Mouse (Mus musculus) hindbrain, embryonic 13.5 days (tissue): ENCODE results near the gene Fthl17a. TPM values are rescaled to one million over a fixed set of nuclear protein-coding genes. Genes with fewer than 3 reads are reported as not detected.

ENCODE experiments used
- ATAC-seq: fragments of 200-750 bp; cut with Nextera tagmentation; 2 replicates; pipeline ENCODE4 v1.8.0; 2017; ENCODE audit warnings: moderate TSS enrichment; ENCODE audit not compliant: low FRiP score
- H3K27ac ChIP-seq: fragments of 300-500 bp; sonication (generic); 2 replicates; pipeline ENCODE4 v1.5.1; 2015; ENCODE audit warnings: inconsistent platforms, mild to moderate bottlenecking, moderate library complexity
- H3K27me3 ChIP-seq: fragments of 300-500 bp; sonication (generic); 2 replicates; pipeline ENCODE4 v1.6.1; 2015; ENCODE audit warnings: mild to moderate bottlenecking, inconsistent platforms
- H3K36me3 ChIP-seq: fragments of 300-500 bp; sonication (generic); 2 replicates; pipeline ENCODE4 v1.6.1; 2015; ENCODE audit warnings: mild to moderate bottlenecking, inconsistent platforms
- H3K4me1 ChIP-seq: fragments of 300-500 bp; sonication (generic); replicated peaks from 2 replicates; pipeline ENCODE4 v1.6.1; 2015; ENCODE audit warnings: inconsistent platforms
- H3K4me2 ChIP-seq: fragments of 300-500 bp; sonication (generic); 2 replicates; pipeline ENCODE4 v1.6.1; 2015; ENCODE audit warnings: inconsistent platforms, mild to moderate bottlenecking, moderate library complexity
- H3K4me3 ChIP-seq: fragments of 300-500 bp; sonication (generic); 2 replicates; pipeline ENCODE4 v1.5.1; 2015; ENCODE audit warnings: mild to moderate bottlenecking, inconsistent platforms
- H3K9ac ChIP-seq: fragments of 300-500 bp; sonication (generic); 2 replicates; pipeline ENCODE4 v1.6.1; 2015; ENCODE audit warnings: mild to moderate bottlenecking, inconsistent platforms
- H3K9me3 ChIP-seq: fragments of 300-500 bp; sonication (generic); 2 replicates; pipeline ENCODE4 v1.6.1; 2016; ENCODE audit warnings: inconsistent platforms
- WGBS: fragments of 180-500 bp; shearing (Covaris S2); methylation state at CpG from one replicate; pipeline ENCODE4 v1.1.7; 2015; 5-methylcytosine and 5-hydroxymethylcytosine counted together
- polyA plus RNA-seq: library from polyadenylated mRNA; unstranded; fragments of >200 nt; fragmentation: Nextera tagmentation; extraction: Ambion mirVana; gene quantifications from 2 replicates; pipeline ENCODE4 v1.2.1, GENCODE M21; 2015

Fthl17a gene
- polyA plus RNA-seq: not detected in 2 replicates

- WGBS: 86% methylated on average over 2 of the region's 2 CpGs
- H3K4me2 ChIP-seq: no peak within 1 kb of the TSS
- H3K9ac ChIP-seq: no peak within 1 kb of the TSS
- no peak for ATAC-seq
- H3K36me3 ChIP-seq: no peaks in the 10 kb centered on the region
- H3K9me3 ChIP-seq: no peaks in the 10 kb centered on the region
- no peak within 1 kb of the TSS for H3K4me3 ChIP-seq
- H3K27ac ChIP-seq: no peak within 1 kb of the TSS
- no peaks in the 10 kb centered on the region for H3K4me1 ChIP-seq
- no peaks in the 10 kb centered on the region for H3K27me3 ChIP-seq
Measured at GRCm38 (mm10) chrX:85249379-85249778, at the start of gene Fthl17a. Gene Fthl17a, plus strand, starts transcription at chrX:85249679.

- Histone ChIP-seq H3K4me2 (no peak overlapping the region), H3K4me1 (no peaks in the 10 kb centered on the region), H3K36me3 (no peaks in the 10 kb centered on the region), H3K4me3 (no peak overlapping the region), H3K9ac (no peak overlapping the region), H3K27ac (no peak overlapping the region), H3K9me3 (no peaks in the 10 kb centered on the region), H3K27me3 (no peaks in the 10 kb centered on the region)
- no peak for ATAC-seq
- 86% methylated on average over 2 of the region's 2 CpGs for WGBS
Measured at GRCm38 (mm10) chrX:85207001-85207400, 42.5 kb upstream of the Fthl17a start.

GRCm38 (mm10) chrX:85226883-85227282, 22.6 kb upstream of the Fthl17a start:
- Histone ChIP-seq H3K27ac (no peak overlapping the region), H3K4me2 (no peak overlapping the region), H3K9me3 (no peaks in the 10 kb centered on the region), H3K36me3 (no peaks in the 10 kb centered on the region), H3K9ac (no peak overlapping the region), H3K4me3 (no peak overlapping the region), H3K4me1 (no peaks in the 10 kb centered on the region), H3K27me3 (no peaks in the 10 kb centered on the region)
- ATAC-seq: no peak

GRCm38 (mm10) chrX:85271821-85272220, 22.3 kb downstream of the Fthl17a start:
- H3K4me3 ChIP-seq: no peak overlapping the region
- H3K4me2 ChIP-seq: no peak overlapping the region
- ATAC-seq: no peak
- 68% methylated on average over 8 of the region's 8 CpGs for WGBS
- no peaks in the 10 kb centered on the region for H3K36me3 ChIP-seq
- no peak overlapping the region for H3K9ac ChIP-seq
- no peak overlapping the region for H3K27ac ChIP-seq
- H3K27me3 ChIP-seq: no peaks in the 10 kb centered on the region
- H3K9me3 ChIP-seq: no peaks in the 10 kb centered on the region
- no peaks in the 10 kb centered on the region for H3K4me1 ChIP-seq

GRCm38 (mm10) chrX:85272296-85272695, 22.8 kb downstream of the Fthl17a start:
- 68% methylated on average over 6 of the region's 6 CpGs for WGBS
- H3K9ac ChIP-seq: no peak overlapping the region
- H3K36me3 ChIP-seq: no peaks in the 10 kb centered on the region
- no peaks in the 10 kb centered on the region for H3K4me1 ChIP-seq
- no peaks in the 10 kb centered on the region for H3K9me3 ChIP-seq
- H3K4me3 ChIP-seq: no peak overlapping the region
- H3K27ac ChIP-seq: no peak overlapping the region
- no peak for ATAC-seq
- no peak overlapping the region for H3K4me2 ChIP-seq
- H3K27me3 ChIP-seq: no peaks in the 10 kb centered on the region

GRCm38 (mm10) chrX:85289846-85290245, 40.4 kb downstream of the Fthl17a start:
- no peak overlapping the region for H3K4me3 ChIP-seq
- no peaks in the 10 kb centered on the region for H3K4me1 ChIP-seq
- H3K36me3 ChIP-seq: no peaks in the 10 kb centered on the region
- H3K4me2 ChIP-seq: no peak overlapping the region
- no peak overlapping the region for H3K27ac ChIP-seq
- no peaks in the 10 kb centered on the region for H3K9me3 ChIP-seq
- no peak for ATAC-seq
- H3K27me3 ChIP-seq: no peaks in the 10 kb centered on the region
- WGBS: 89% methylated on average over 1 of the region's 1 CpGs
- no peak overlapping the region for H3K9ac ChIP-seq

GRCm38 (mm10) chrX:85292781-85293180, 43.3 kb downstream of the Fthl17a start:
- Histone ChIP-seq H3K9ac (no peak overlapping the region), H3K4me3 (no peak overlapping the region), H3K27me3 (no peaks in the 10 kb centered on the region), H3K4me2 (no peak overlapping the region), H3K27ac (no peak overlapping the region), H3K36me3 (no peaks in the 10 kb centered on the region), H3K4me1 (no peaks in the 10 kb centered on the region), H3K9me3 (no peaks in the 10 kb centered on the region)
- no peak for ATAC-seq
- WGBS: 84% methylated on average over 5 of the region's 5 CpGs

- ATAC-seq: no peak
- H3K4me2 ChIP-seq: no peak overlapping the region
- WGBS: 58% methylated on average over 3 of the region's 3 CpGs
- no peak overlapping the region for H3K27ac ChIP-seq
- H3K36me3 ChIP-seq: no peaks in the 10 kb centered on the region
- no peaks in the 10 kb centered on the region for H3K4me1 ChIP-seq
- H3K27me3 ChIP-seq: no peaks in the 10 kb centered on the region
- no peak overlapping the region for H3K9ac ChIP-seq
- no peaks in the 10 kb centered on the region for H3K9me3 ChIP-seq
- H3K4me3 ChIP-seq: no peak overlapping the region
Measured at GRCm38 (mm10) chrX:85294001-85294400, 44.5 kb downstream of the Fthl17a start.

GRCm38 (mm10) chrX:85304674-85305073, 55.2 kb downstream of the Fthl17a start:
- no peak overlapping the region for H3K4me2 ChIP-seq

GRCm38 (mm10) chrX:85318576-85318975, 69.1 kb downstream of the Fthl17a start:
- Histone ChIP-seq H3K4me2 (no peak overlapping the region), H3K4me1 (no peaks in the 10 kb centered on the region), H3K27me3 (no peaks in the 10 kb centered on the region), H3K9me3 (no peaks in the 10 kb centered on the region), H3K4me3 (no peak overlapping the region), H3K27ac (no peak overlapping the region), H3K9ac (no peak overlapping the region), H3K36me3 (no peaks in the 10 kb centered on the region)
- 83% methylated on average over 4 of the region's 4 CpGs for WGBS
- ATAC-seq: no peak

More at GRCm38 (mm10) chrX:85304674-85305073, 55.2 kb downstream of the Fthl17a start:
- no peak overlapping the region for H3K9ac ChIP-seq
- no peak for ATAC-seq
- WGBS: 86% methylated on average over 4 of the region's 4 CpGs
- no peaks in the 10 kb centered on the region for H3K4me1 ChIP-seq
- no peak overlapping the region for H3K27ac ChIP-seq
- H3K4me3 ChIP-seq: no peak overlapping the region
- H3K36me3 ChIP-seq: no peaks in the 10 kb centered on the region
- H3K27me3 ChIP-seq: no peaks in the 10 kb centered on the region
- H3K9me3 ChIP-seq: no peaks in the 10 kb centered on the region

GRCm38 (mm10) chrX:85319193-85319592, 69.7 kb downstream of the Fthl17a start:
- no peaks in the 10 kb centered on the region for H3K27me3 ChIP-seq
- no peak overlapping the region for H3K4me2 ChIP-seq
- H3K27ac ChIP-seq: no peak overlapping the region
- no peaks in the 10 kb centered on the region for H3K9me3 ChIP-seq
- no peaks in the 10 kb centered on the region for H3K36me3 ChIP-seq
- H3K9ac ChIP-seq: no peak overlapping the region
- no peak for ATAC-seq
- 25% methylated on average over 1 of the region's 1 CpGs for WGBS
- no peak overlapping the region for H3K4me3 ChIP-seq
- no peaks in the 10 kb centered on the region for H3K4me1 ChIP-seq
